Mouse (Mus musculus) ES-E14 (cell line): ENCODE data around the gene Rln3.

Source experiments
- CHD2 ChIP-seq: IDR thresholded peaks from 2 replicates; pipeline ENCODE4 v1.6.1; 2014; ENCODE audit warnings: mild to moderate bottlenecking, low read depth, low read length, inconsistent platforms
- HCFC1 ChIP-seq: IDR thresholded peaks from 2 replicates; pipeline ENCODE4 v1.6.1; 2012; ENCODE audit warnings: low read length, inconsistent platforms, borderline replicate concordance; ENCODE audit not compliant: insufficient read depth
- MAFK ChIP-seq: IDR thresholded peaks from 2 replicates; pipeline ENCODE4 v1.6.1; 2014; ENCODE audit warnings: mild to moderate bottlenecking, low read depth, low read length, inconsistent platforms; ENCODE audit not compliant: insufficient read depth
- ZC3H11A ChIP-seq: IDR thresholded peaks from 2 replicates; pipeline ENCODE4 v1.6.1; 2012; ENCODE audit warnings: low read depth, mild to moderate bottlenecking, inconsistent platforms, low read length, borderline replicate concordance
- ZNF384 ChIP-seq: IDR thresholded peaks from 2 replicates; pipeline ENCODE4 v1.6.1; 2012; ENCODE audit warnings: low read depth, low read length, inconsistent platforms

GRCm38 (mm10) chr8:84065037-84065436 lies 20.2 kb upstream of the Rln3 start, which contains the start of gene Gm10643:
- no peak for TF ChIP-seq MAFK
- TF ChIP-seq ZC3H11A = no peak
- TF ChIP-seq ZNF384 = no peak
- TF ChIP-seq HCFC1 = no peak
- no peak for TF ChIP-seq CHD2
